Mouse (Mus musculus) kidney, adult 2 months (tissue): ENCODE results near the gene Ddc.

ENCODE experiments used
- CTCF ChIP-seq: fragments of 200-500 bp; conservative IDR thresholded peaks from 2 replicates; pipeline ENCODE4 v1.5.1; 2011; ENCODE audit warnings: low read depth, mild to moderate bottlenecking, control low read depth, low read length, moderate library complexity, mixed read lengths; ENCODE audit not compliant: insufficient read depth, insufficient read length
- POLR2A ChIP-seq: fragments of 200-500 bp; IDR thresholded peaks from one replicate; pipeline ENCODE4 v1.6.1; 2011; ENCODE audit warnings: low read depth, low read length, control low read depth

GRCm38 (mm10) chr11:11881783-11882155, 16.2 kb downstream of the Ddc start:
- TF ChIP-seq CTCF: no peak
- TF ChIP-seq POLR2A: no peak
